In the genomic region with DNA sequence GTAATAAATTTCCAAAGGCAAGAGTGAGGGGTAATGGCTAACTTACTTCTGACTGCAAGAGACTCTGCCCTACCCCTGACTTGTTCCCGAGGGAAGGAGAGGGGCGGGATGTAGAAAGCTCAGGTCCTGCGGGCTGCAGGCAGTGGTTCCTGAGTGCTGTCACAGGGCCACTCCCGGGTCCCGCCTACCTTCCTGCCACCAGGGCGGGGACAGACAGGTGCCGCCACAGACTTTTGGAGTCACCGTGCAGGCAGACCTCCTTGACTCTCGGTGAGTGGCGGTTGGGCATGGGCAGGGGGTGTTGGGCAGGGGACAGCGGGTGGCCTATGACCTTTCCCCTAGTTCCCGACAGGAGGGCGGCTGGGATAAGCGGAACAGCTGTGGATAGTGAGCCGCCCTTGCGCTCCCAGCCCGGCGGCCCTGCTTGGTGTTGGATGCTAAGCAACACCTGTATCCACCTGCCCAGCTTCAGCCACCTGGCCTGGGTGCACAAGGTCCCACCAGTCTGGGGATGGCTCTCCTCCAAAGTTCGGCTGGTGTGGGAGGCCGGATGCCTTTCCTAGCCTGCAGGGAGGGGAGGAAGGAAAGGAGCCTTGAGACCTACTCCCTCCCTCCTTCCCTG, we compare ENCODE assay signal across 11 mouse cellular contexts. TPM values are rescaled to one million over a fixed set of nuclear protein-coding genes. Genes with fewer than 3 reads are reported as not detected.
DNase-seq lines count a peak whose midpoint lies in the region; ATAC-seq and TF ChIP-seq lines count a peak whose summit lies in the region.
"Had no signal": no experiment of that assay in that cellular context is flagged by ENCODE, and none has a peak within 500 bp of the region (broad histone marks: within the 10 kb centered on the region; RNA-seq: fewer than 3 reads in every experiment).

No protein-coding gene starts in this region.

- H3K9me3 ChIP-seq in liver, embryonic 11.5 days (ENCODE audit: control insufficient read depth, low read length), result no peaks in the 10 kb centered on the region
- no peaks in the 10 kb centered on the region for H3K9me3 ChIP-seq in intestine, embryonic 14.5 days (ENCODE audit: control insufficient read depth, low read length)
- H3K9me3 ChIP-seq in limb, embryonic 10.5 days (replicated peaks), result no peaks in the 10 kb centered on the region
- no peaks in the 10 kb centered on the region for H3K9me3 ChIP-seq in stomach, postnatal 0 days (ENCODE audit: control insufficient read depth, low read length)

- peak; percentile 22; the same call in 1 of the 2 replicates for TF ChIP-seq CTCF in stomach, postnatal 0 days (IDR thresholded peaks at IDR 0.05; ENCODE audit: low read depth)

- H3K4me2 ChIP-seq in liver, embryonic 11.5 days, result peak overlapping the region; percentile 42
- peak overlapping the region; percentile 22; the same call in 1 of the 2 replicates for H3K4me2 ChIP-seq in intestine, embryonic 14.5 days (ENCODE audit: low read length)
- H3K4me2 ChIP-seq in stomach, postnatal 0 days (replicated peaks; ENCODE audit: low read depth), result peak overlapping the region; percentile 47

- H3K36me3 ChIP-seq in liver, embryonic 11.5 days (ENCODE audit: control insufficient read depth, insufficient read depth, low read length), result no peaks in the 10 kb centered on the region
- no peaks in the 10 kb centered on the region for H3K36me3 ChIP-seq in intestine, embryonic 14.5 days (ENCODE audit: control insufficient read depth, insufficient read depth, low read length)
- H3K36me3 ChIP-seq in limb, embryonic 10.5 days, result no peaks in the 10 kb centered on the region
- no peaks in the 10 kb centered on the region for H3K36me3 ChIP-seq in stomach, postnatal 0 days (ENCODE audit: control insufficient read depth, insufficient read depth, low read length)

- no peak overlapping the region for H3K4me3 ChIP-seq in liver, embryonic 11.5 days (ENCODE audit: low read depth, low read length)
- no peak overlapping the region for H3K4me3 ChIP-seq in intestine, embryonic 14.5 days (ENCODE audit: low read depth, low read length)
- 0 out of 2 replicates have a peak overlapping the region, but pooled peaks have one; percentile 18 for H3K4me3 ChIP-seq in limb, embryonic 10.5 days
- H3K4me3 ChIP-seq in stomach, postnatal 0 days (ENCODE audit: low read depth, low read length), result peak overlapping the region; percentile 25
- H3K4me3 ChIP-seq: myocyte had no signal

- TF ChIP-seq EP300 in stomach, postnatal 0 days (optimal IDR thresholded peaks at IDR 0.05), result no peak

- H3K4me1 ChIP-seq in liver, embryonic 11.5 days (replicated peaks; ENCODE audit: control insufficient read depth, insufficient read depth, low read length), result peaks cover 22% of the 10 kb centered on the region
- H3K4me1 ChIP-seq in intestine, embryonic 14.5 days (replicated peaks; ENCODE audit: control insufficient read depth, insufficient read depth, low read length), result no peaks in the 10 kb centered on the region
- peaks cover 29% of the 10 kb centered on the region for H3K4me1 ChIP-seq in limb, embryonic 10.5 days
- H3K4me1 ChIP-seq in stomach, postnatal 0 days (replicated peaks; ENCODE audit: control insufficient read depth, insufficient read depth), result 0 out of 2 replicates have a peak, but pooled peaks cover 2% of the 10 kb centered on the region

- no peak for ATAC-seq in liver, embryonic 11.5 days (replicated peaks; ENCODE audit: low FRiP score)
- ATAC-seq in intestine, embryonic 14.5 days (replicated peaks; ENCODE audit: low FRiP score, low TSS enrichment, low read depth), result peak; percentile 20; the same call in 1 of the 2 replicates
- ATAC-seq in stomach, postnatal 0 days (ENCODE audit: low FRiP score, low TSS enrichment), result peak; percentile 54
- ATAC-seq in activated CD4-positive, CD25-positive, alpha-beta regulatory T cell, adult 4 months, result no peak
- ATAC-seq: forebrain, postnatal 0 days had no signal

- H3K27ac ChIP-seq in liver, embryonic 11.5 days (ENCODE audit: low read depth, low read length), result no peak overlapping the region
- H3K27ac ChIP-seq in intestine, embryonic 14.5 days (ENCODE audit: low read depth), result no peak overlapping the region
- H3K27ac ChIP-seq in limb, embryonic 10.5 days, result no peak overlapping the region
- H3K27ac ChIP-seq in stomach, postnatal 0 days (replicated peaks), result no peak overlapping the region

- WGBS in liver, embryonic 11.5 days, result 13% methylated on average over 20 of the region's 20 CpGs
- 14% methylated on average over 20 of the region's 20 CpGs for WGBS in intestine, embryonic 14.5 days
- WGBS in limb, embryonic 10.5 days, result 8% methylated on average over 20 of the region's 20 CpGs
- WGBS in stomach, postnatal 0 days, result 11% methylated on average over 20 of the region's 20 CpGs

- no peak for DNase-seq in liver, embryonic 11.5 days (ENCODE audit: low spot score)
- DNase-seq in liver, result no peak
- DNase-seq in intestine, embryonic 14.5 days (ENCODE audit: low spot score), result no peak
- DNase-seq in limb, embryonic 10.5 days (ENCODE audit: low spot score), result no peak
- peak; percentile 82 for DNase-seq in stomach, postnatal 0 days (ENCODE audit: low spot score)
- DNase-seq in right cerebral cortex, adult 18-20 months, result no peak
- DNase-seq in T-cell, adult 2 months (ENCODE audit: low spot score), result no peak
- DNase-seq: forebrain, postnatal 0 days; thymus, adult 18-20 months had no signal

- no peak overlapping the region for H3K9ac ChIP-seq in liver, embryonic 11.5 days (ENCODE audit: low read depth, low read length)
- no peak overlapping the region for H3K9ac ChIP-seq in intestine, embryonic 14.5 days (ENCODE audit: low read length)
- H3K9ac ChIP-seq in stomach, postnatal 0 days (ENCODE audit: low read length), result 0 out of 2 replicates have a peak overlapping the region, but pooled peaks have one; percentile 13
- H3K9ac ChIP-seq: forebrain, postnatal 0 days had no signal

- H3K27me3 ChIP-seq in liver, embryonic 11.5 days (replicated peaks; ENCODE audit: control insufficient read depth, insufficient read depth, low read length), result peaks cover 47% of the 10 kb centered on the region
- H3K27me3 ChIP-seq in intestine, embryonic 14.5 days (replicated peaks; ENCODE audit: control insufficient read depth, insufficient read depth, low read length), result peaks cover 36% of the 10 kb centered on the region
- peaks cover 76% of the 10 kb centered on the region for H3K27me3 ChIP-seq in limb, embryonic 10.5 days (ENCODE audit: low read depth, poor library complexity, severe bottlenecking)
- H3K27me3 ChIP-seq in stomach, postnatal 0 days (ENCODE audit: control insufficient read depth, insufficient read depth, low read length), result no peaks in the 10 kb centered on the region

RNA-seq across cellular contexts. Expression of gene Slc52a3, which starts 3.5 kb away (rescaled TPM):
- 1.9 and 2.2 TPM in 2 replicates for polyA plus RNA-seq in liver, embryonic 11.5 days (2014; fragmentation: Nextera tagmentation; extraction: Ambion mirVana)
- 1.8 and 2.0 TPM in 2 replicates for polyA plus RNA-seq in intestine, embryonic 14.5 days (2014; fragmentation: Nextera tagmentation; extraction: Ambion mirVana)
- 0.77 and 1.3 TPM in 2 replicates for polyA plus RNA-seq in limb, embryonic 10.5 days (2016; fragmentation: Nextera tagmentation; extraction: Ambion mirVana)
- polyA plus RNA-seq in stomach, postnatal 0 days (2015; fragmentation: Nextera tagmentation; extraction: Ambion mirVana), result 22.2 and 24.9 TPM in 2 replicates
- polyA plus RNA-seq in activated CD4-positive, CD25-positive, alpha-beta regulatory T cell, adult 4 months (2017; shearing (Covaris generic)), result 1 to 10 TPM; 7.3 to 8.4 TPM

RNA-seq across cellular contexts. Expression of gene Fam110a, which starts 19.8 kb away (rescaled TPM):
- polyA plus RNA-seq in liver, embryonic 11.5 days (2014; fragmentation: Nextera tagmentation; extraction: Ambion mirVana), result 15.0 and 17.0 TPM in 2 replicates
- polyA plus RNA-seq in intestine, embryonic 14.5 days (2014; fragmentation: Nextera tagmentation; extraction: Ambion mirVana), result 22.8 and 24.8 TPM in 2 replicates
- 35.0 and 37.9 TPM in 2 replicates for polyA plus RNA-seq in limb, embryonic 10.5 days (2016; fragmentation: Nextera tagmentation; extraction: Ambion mirVana)
- polyA plus RNA-seq in stomach, postnatal 0 days (2015; fragmentation: Nextera tagmentation; extraction: Ambion mirVana), result 29.9 and 33.7 TPM in 2 replicates
- polyA plus RNA-seq in activated CD4-positive, CD25-positive, alpha-beta regulatory T cell, adult 4 months (2017; shearing (Covaris generic)), result 10 to 100 TPM; 15.2 to 27.5 TPM

Comparison
In these comparisons a context has a peak if more than half of its experiments do, and no peak if none do; other contexts are left out.
1. ATAC-seq: peak in intestine, embryonic 14.5 days (single experiment) and stomach, postnatal 0 days (single experiment); none in liver, embryonic 11.5 days (single experiment) and activated CD4-positive, CD25-positive, alpha-beta regulatory T cell, adult 4 months (single experiment).
2. H3K4me3 ChIP-seq: peak in limb, embryonic 10.5 days (single experiment) and stomach, postnatal 0 days (single experiment); none in liver, embryonic 11.5 days (single experiment) and intestine, embryonic 14.5 days (single experiment).
3. Peak in every context shown above with its lines, with median percentiles within 50 percentile points of each other: H3K4me2 ChIP-seq.